Mouse (Mus musculus) thymus, postnatal 14 days (tissue): ENCODE data around the gene Prox2.

ENCODE experiments used
- DNase-seq: peaks from one replicate; pipeline ENCODE4 v3.0.0; 2021

The Prox2 gene

DNA sequence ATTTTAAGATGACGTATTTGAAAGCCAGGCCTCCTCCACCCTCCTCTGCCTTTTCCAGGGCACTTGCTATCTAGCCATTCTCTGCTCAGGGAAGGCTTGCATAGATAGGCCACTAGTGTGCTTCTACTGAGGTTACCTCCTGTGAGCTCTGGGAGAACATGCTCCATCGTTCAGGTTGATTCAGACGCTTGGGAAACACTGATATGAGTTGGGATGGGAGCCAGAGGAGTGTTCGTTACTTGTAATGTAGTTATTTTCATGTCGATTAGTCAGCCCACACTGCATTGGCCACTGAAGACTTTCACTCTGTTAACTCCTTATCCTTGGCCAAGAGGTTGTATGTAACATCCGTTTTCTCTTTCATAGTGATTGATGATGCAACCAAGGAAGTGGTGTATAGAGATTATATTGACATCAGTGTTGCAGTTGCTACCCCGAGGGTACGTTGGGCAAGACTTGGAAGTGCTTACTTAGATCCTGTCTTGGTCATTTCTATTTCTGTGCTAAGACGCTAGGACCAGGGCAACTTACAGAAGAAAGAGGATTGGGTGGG is 18.9 kb upstream of the Prox2 start:
- no peak for DNase-seq

- DNase-seq: no peak
Observed at GRCm38 (mm10) chr12:85126986-85127603, 16.5 kb upstream of the Prox2 start.

- DNase-seq: no peak
Observed at GRCm38 (mm10) chr12:85124751-85125150, 14.2 kb upstream of the Prox2 start.

DNA sequence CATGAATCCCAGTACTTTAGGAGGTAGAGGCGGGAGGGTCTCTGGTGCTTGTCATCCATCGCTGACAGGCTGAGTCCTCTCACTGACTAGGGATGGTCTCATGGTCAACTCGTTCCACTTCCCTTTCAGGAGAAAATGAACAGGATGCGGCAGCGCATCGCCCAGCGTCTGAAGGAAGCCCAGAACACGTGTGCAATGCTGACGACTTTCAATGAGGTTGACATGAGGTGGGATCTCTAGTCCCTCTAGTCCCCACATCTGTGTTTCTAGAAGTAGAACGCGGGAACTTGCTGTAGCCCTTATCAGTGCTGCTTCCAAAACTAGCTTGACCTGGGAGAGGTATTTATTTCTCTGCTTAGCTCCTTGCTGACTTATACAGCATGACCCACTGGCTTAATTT is 13.1 kb upstream of the Prox2 start:
- DNase-seq: peak; percentile 37

GRCm38 (mm10) chr12:85123108-85123530 is 12.6 kb upstream of the Prox2 start:
- DNase-seq: peak; percentile 77

GRCm38 (mm10) chr12:85121806-85122459 is 11.4 kb upstream of the Prox2 start:
- peak; percentile 81 for DNase-seq

GRCm38 (mm10) chr12:85115678-85116077 is 5.1 kb upstream of the Prox2 start:
- no peak for DNase-seq

DNA sequence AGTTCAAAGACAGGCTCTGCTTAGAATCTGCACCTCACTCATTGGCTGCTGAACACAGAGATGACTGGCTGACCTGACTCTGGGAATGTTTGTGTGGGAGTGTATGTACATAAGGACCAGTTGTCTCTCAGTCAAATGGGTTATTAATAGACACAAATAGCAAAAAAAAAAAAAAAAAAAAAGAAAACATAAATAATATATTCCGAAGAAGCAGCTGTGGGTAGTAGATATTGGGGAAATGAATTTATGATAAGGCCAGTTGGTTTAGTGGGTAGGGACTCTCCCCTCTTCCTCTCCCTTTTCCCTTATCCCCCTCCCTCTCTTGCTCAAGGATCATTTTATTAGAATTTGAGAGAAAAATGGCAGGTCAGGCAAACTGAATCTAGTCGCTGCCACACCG is 3.4 kb upstream of the Prox2 start:
- no peak for DNase-seq

GRCm38 (mm10) chr12:85113337-85113736 is 2.8 kb upstream of the Prox2 start:
- no peak for DNase-seq

GRCm38 (mm10) chr12:85112550-85113251 is 2.1 kb upstream of the Prox2 start:
- no peak for DNase-seq

DNA sequence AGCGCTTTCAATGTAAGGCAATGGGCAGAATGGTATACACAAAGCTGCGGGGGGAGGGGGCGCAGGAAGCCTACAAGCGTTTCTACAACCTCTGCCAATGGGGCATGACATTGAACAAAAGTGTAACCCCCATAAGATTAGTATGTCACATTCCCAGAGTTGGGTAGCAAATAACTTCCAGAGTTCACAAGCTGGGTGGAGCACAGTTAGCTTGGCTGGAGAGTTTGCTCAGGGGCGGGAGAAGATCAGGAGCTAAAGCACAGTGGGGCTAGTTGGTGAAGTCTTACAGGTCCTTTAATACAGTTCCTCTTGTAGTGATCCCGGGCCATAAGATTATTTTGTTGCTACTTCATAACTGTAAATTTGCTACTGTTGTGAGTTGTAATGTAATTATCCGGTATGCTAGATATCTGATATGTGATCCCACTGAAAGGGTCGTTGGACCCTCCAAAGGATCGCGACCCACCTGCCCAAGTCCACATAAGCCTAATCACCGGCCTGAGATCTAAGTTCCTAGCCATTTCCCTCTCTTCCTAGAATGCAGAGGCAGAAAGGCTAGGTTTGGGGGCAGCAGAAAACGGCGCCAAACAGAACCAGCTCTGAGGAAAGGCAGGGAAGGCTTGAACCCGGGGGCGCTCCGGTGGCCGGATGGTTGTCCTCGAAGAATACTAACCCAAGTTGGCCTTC is 405 bp downstream of the Prox2 start:
- peak; percentile 45 for DNase-seq

DNA sequence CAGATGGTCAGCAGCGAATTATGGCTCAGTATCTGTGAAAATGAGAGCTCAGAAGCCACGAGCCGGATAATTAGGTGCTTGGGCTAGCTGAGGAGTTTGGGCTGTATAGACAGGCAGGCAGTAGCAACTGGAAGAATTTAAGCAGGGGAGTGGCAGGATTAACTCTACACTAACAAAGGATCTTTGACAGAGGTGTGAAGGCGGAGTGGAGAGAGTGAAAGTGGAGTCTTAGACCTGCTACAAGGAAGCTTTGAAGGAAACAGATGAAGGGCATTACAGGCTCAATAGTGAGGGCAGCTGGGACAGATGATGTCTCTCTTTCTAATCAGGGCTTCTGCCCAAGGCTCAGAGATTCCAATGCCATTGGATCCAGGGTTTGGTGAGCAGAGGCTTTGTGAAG is 1.1 kb downstream of the Prox2 start:
- DNase-seq: no peak

DNA sequence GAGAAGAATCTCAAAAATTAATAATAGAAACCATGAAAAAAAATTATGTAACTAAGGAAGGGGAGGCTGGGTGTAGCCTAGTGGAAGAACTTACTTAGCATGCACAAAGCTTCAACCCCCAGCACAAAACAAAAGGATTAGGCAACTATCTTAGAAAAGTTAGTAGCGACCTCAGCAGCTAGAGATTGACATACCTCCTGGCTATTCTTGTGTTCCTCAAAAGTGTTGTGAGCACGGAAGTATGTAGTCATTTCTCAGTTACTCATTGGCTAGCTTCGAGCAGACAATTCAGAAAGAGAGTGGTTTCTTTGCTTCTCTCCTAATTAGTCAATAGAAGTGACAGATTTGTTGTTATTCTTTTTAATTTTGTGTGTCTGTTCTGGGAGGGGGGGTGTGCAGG is 1.9 kb downstream of the Prox2 start:
- DNase-seq: no peak

DNA sequence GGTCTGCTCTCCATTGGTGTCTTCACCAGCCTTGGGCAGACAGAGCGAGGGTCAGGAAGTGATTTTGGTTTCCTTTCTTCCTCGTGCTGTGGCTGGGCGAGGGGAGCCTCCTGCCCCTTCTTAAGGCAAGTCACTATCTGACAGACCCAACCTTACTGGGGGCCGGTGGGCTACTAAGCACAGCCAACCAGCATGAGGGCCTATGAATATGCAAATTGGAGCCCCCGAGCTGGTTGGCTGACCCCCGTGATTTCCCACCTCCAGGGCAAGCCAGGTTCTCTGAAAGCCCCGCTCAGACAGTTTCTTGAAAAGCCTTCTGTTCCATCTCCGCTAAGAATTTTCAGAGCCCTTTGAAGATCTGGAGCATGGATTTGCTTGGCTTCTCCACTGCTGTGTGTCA is 4.3 kb downstream of the Prox2 start:
- no peak for DNase-seq

- no peak for DNase-seq
Observed at GRCm38 (mm10) chr12:85104789-85105188, 5.8 kb downstream of the Prox2 start.

DNA sequence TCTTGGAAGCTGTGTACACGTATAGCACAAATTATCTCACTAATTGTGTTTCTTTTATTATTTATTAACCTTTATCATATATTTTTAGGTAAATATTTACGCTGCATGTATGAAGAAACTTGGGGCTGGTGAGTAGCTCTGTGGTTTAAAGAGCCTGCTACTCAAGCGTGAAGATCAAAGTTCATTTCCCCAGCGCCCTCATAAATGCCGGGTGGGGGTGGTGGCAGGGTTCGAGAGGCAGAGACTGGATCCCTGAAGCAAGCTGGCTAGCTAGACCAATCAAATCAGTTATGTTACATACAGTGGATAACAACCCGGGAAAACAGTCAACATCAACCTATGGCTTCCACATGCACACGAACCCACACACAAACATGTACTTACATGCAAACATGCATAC is 7.5 kb downstream of the Prox2 start:
- DNase-seq: no peak

DNA sequence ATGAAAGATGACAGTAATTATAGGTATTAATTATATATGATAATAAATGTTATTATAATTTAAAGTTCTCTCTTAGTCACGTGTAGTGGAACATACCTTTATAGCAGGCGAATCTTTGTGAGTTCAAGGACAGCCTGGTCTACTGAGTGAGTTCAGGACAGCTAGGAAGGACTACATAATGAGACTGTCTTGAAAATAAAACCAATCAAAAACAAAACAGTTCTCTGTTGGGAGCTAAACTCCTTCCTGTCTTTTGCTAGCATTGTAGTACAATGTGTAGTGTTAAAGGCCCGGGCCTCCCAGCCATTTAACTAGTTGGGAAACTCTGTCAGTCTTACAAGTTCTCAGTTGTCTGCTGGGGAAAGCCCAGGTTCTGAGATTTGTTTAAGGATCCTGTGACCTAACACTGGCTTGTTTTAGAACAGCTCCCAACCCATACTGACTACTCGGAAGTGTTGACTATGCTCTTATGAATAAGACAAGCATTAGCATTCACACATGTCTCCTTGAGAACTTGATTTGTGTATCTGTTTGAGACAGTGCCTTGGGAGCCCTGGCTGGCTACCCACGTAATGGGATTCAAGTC is 8.9 kb downstream of the Prox2 start:
- no peak for DNase-seq

DNA sequence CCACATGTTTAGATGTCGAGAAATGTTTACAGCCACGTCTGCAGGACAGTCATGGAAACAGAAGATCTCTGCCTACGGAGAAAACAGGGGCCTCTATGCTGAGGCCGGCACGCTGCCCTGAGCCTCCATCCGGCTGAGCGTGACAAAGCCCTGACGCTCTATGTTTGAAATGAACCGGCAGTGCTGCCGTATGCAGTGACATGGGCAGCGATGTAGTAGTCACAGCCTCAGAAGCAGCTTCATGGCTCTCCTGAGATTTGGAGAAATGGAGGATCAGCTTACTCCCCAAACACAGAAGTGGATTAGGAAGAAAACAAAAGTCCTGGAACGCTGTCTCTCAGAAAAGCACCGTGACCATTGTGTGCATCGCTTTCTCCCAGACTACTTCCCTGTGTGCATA is 9.6 kb downstream of the Prox2 start:
- DNase-seq: no peak

GRCm38 (mm10) chr12:85095859-85096258 is 14.7 kb downstream of the Prox2 start:
- DNase-seq: no peak

GRCm38 (mm10) chr12:85095146-85095545 is 15.4 kb downstream of the Prox2 start:
- no peak for DNase-seq

DNA sequence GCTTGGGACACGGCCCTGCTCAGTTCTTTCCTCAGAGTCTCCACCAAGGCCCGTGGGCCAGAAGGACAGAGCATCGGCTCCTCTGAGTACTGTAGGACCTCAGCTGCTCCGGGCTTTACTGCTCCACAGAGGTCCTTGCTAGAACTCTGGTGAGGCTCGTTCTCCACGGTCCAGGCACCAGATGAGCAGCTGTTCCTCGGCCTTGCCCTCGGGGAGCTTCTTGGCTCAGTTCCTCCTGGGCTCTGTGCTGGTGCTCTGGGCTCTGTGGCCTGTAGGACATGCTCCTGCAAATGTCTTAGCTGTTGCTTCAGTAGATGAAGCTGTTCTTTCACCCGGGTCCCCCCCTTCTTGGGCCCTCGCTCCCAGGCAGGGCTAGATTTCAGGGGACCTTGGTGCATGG is 15.9 kb downstream of the Prox2 start:
- DNase-seq: no peak

GRCm38 (mm10) chr12:85094010-85094409 is 16.5 kb downstream of the Prox2 start:
- DNase-seq: no peak

GRCm38 (mm10) chr12:85092214-85092613 is 18.3 kb downstream of the Prox2 start:
- peak; percentile 84 for DNase-seq
